Mouse (Mus musculus) c-Kit-positive CD71-negative TER-119-negative erythroid progenitor cells, embryonic 14.5 days (primary cell): ENCODE data around the gene Lpp.

Source experiments
- DNase-seq: peaks from one replicate; pipeline ENCODE4 v3.0.0-alpha.2; 2013; ENCODE audit warnings: low read depth

Lpp gene

GRCm38 (mm10) chr16:24501628-24502294 is 108.5 kb downstream of the Lpp start:
- no peak for DNase-seq

GRCm38 (mm10) chr16:24502295-24502823 is 109.1 kb downstream of the Lpp start:
- DNase-seq = no peak

GRCm38 (mm10) chr16:24504838-24505605 is 111.7 kb downstream of the Lpp start:
- no peak for DNase-seq

GRCm38 (mm10) chr16:24506237-24506636 is 112.9 kb downstream of the Lpp start:
- no peak for DNase-seq

GRCm38 (mm10) chr16:24506740-24507139 is 113.4 kb downstream of the Lpp start:
- DNase-seq = no peak

- DNase-seq = no peak
Observed at GRCm38 (mm10) chr16:24507927-24508540, 114.7 kb downstream of the Lpp start.

- no peak for DNase-seq
Observed at GRCm38 (mm10) chr16:24509100-24509812, 115.9 kb downstream of the Lpp start.

- no peak for DNase-seq
Observed at GRCm38 (mm10) chr16:24509813-24510166, 116.5 kb downstream of the Lpp start.

- no peak for DNase-seq
Observed at GRCm38 (mm10) chr16:24513228-24513627, 119.9 kb downstream of the Lpp start.

GRCm38 (mm10) chr16:24514802-24515727 is 121.8 kb downstream of the Lpp start:
- DNase-seq = no peak

- no peak for DNase-seq
Observed at GRCm38 (mm10) chr16:24516993-24517392, 123.7 kb downstream of the Lpp start.

GRCm38 (mm10) chr16:24517501-24518042 is 124.3 kb downstream of the Lpp start:
- DNase-seq = no peak

- DNase-seq = no peak
Observed at GRCm38 (mm10) chr16:24518785-24519184, 125.5 kb downstream of the Lpp start.

- DNase-seq = no peak
Observed at GRCm38 (mm10) chr16:24527219-24527618, 133.9 kb downstream of the Lpp start.

GRCm38 (mm10) chr16:24531681-24532080 is 138.4 kb downstream of the Lpp start:
- no peak for DNase-seq

GRCm38 (mm10) chr16:24535221-24535620 is 141.9 kb downstream of the Lpp start:
- no peak for DNase-seq

- no peak for DNase-seq
Observed at GRCm38 (mm10) chr16:24536261-24536660, 143.0 kb downstream of the Lpp start.

GRCm38 (mm10) chr16:24539003-24539402 is 145.7 kb downstream of the Lpp start:
- no peak for DNase-seq

- DNase-seq = no peak
Observed at GRCm38 (mm10) chr16:24542864-24543263, 149.6 kb downstream of the Lpp start.

GRCm38 (mm10) chr16:24545366-24545765 is 152.1 kb downstream of the Lpp start:
- DNase-seq = no peak

GRCm38 (mm10) chr16:24558458-24558857 is 165.2 kb downstream of the Lpp start:
- no peak for DNase-seq
